Mouse (Mus musculus) c-Kit-negative CD71-positive TER-119-positive erythroid progenitor cells, embryonic 14.5 days (primary cell): ENCODE data around the gene Lcn12.

Source experiments
- DNase-seq: peaks from one replicate; pipeline ENCODE4 v3.0.0-alpha.2; 2013; ENCODE audit warnings: low read depth, low spot score

The Lcn12 gene

GRCm38 (mm10) chr2:25497846-25498575, 4.3 kb upstream of the Lcn12 start:
- DNase-seq, result no peak

GRCm38 (mm10) chr2:25496462-25496861, 2.8 kb upstream of the Lcn12 start:
- no peak for DNase-seq

- DNase-seq, result no peak
These were observed 723 bp downstream of the Lcn12 start for GRCm38 (mm10) chr2:25492988-25493387.

GRCm38 (mm10) chr2:25488671-25489068, 5.0 kb downstream of the Lcn12 start:
- DNase-seq, result no peak

GRCm38 (mm10) chr2:25487965-25488670, 5.6 kb downstream of the Lcn12 start:
- DNase-seq, result no peak

GRCm38 (mm10) chr2:25484901-25485647, 8.6 kb downstream of the Lcn12 start:
- DNase-seq, result no peak

GRCm38 (mm10) chr2:25482969-25483368, 10.7 kb downstream of the Lcn12 start:
- no peak for DNase-seq

GRCm38 (mm10) chr2:25480541-25480940, 13.2 kb downstream of the Lcn12 start:
- DNase-seq, result no peak

- DNase-seq, result no peak
These were observed 14.0 kb downstream of the Lcn12 start for GRCm38 (mm10) chr2:25479551-25480311.

GRCm38 (mm10) chr2:25477967-25478675, 15.6 kb downstream of the Lcn12 start:
- DNase-seq, result no peak

GRCm38 (mm10) chr2:25477541-25477940, 16.2 kb downstream of the Lcn12 start:
- DNase-seq, result no peak

- no peak for DNase-seq
These were observed 21.2 kb downstream of the Lcn12 start for GRCm38 (mm10) chr2:25472550-25472949.

- no peak for DNase-seq
These were observed 23.7 kb downstream of the Lcn12 start, which contains the start of gene Ptgds for GRCm38 (mm10) chr2:25469969-25470368. Ptgds (minus strand) TSS chr2:25470046.

- no peak for DNase-seq
These were observed 24.5 kb downstream of the Lcn12 start for GRCm38 (mm10) chr2:25468962-25469915.

GRCm38 (mm10) chr2:25467606-25468303, 26.0 kb downstream of the Lcn12 start:
- no peak for DNase-seq

GRCm38 (mm10) chr2:25465816-25466635, 27.7 kb downstream of the Lcn12 start:
- no peak for DNase-seq

GRCm38 (mm10) chr2:25465256-25465655, 28.5 kb downstream of the Lcn12 start:
- DNase-seq, result no peak

- no peak for DNase-seq
These were observed 30.1 kb downstream of the Lcn12 start for GRCm38 (mm10) chr2:25463630-25464029.
